Mouse (Mus musculus): ENCODE measurements around the gene Col7a1.

The Col7a1 gene

DNA sequence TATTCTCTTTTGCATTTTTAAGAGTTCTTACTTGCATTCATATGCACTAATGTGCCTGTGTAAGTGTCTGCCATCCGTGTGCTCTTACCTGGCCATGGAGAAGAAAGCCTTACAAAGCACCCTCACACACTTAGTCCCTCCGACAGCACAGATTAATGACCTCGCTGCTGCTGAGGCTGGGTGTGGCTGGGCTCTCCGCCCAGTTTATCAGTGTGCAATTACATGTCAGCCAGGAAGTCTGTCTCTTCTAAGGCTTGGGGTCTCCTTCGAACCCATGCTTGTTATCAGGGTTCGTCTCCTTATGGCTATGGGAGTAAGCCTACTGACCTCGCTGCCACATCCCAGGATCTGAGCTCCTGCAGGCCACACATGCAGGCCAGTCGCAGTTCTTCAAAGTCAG is 62.0 kb downstream of the Col7a1 start:
- H3K4me1 ChIP-seq (replicated peaks; ENCODE audit: low read depth, low read length), result 0 out of 2 replicates have a peak, but pooled peaks cover 4% of the 10 kb centered on the region
- TF ChIP-seq NANOG (IDR thresholded peaks at IDR 0.05; ENCODE audit: borderline replicate concordance, low read length) (no peak), POU5F1 (IDR thresholded peaks at IDR 0.05; ENCODE audit: borderline replicate concordance, low read length) (no peak), CTCF (conservative IDR thresholded peaks at IDR 0.05; ENCODE audit: low read length) (no peak)
- no peaks in the 10 kb centered on the region for H3K36me3 ChIP-seq (ENCODE audit: insufficient read depth, low read length)
- H3K27me3 ChIP-seq (ENCODE audit: insufficient read depth, low read length), result no peaks in the 10 kb centered on the region
- H3K9me3 ChIP-seq (ENCODE audit: low read length), result no peaks in the 10 kb centered on the region
- no peak overlapping the region for H3K4me3 ChIP-seq (replicated peaks; ENCODE audit: low read length)

DNA sequence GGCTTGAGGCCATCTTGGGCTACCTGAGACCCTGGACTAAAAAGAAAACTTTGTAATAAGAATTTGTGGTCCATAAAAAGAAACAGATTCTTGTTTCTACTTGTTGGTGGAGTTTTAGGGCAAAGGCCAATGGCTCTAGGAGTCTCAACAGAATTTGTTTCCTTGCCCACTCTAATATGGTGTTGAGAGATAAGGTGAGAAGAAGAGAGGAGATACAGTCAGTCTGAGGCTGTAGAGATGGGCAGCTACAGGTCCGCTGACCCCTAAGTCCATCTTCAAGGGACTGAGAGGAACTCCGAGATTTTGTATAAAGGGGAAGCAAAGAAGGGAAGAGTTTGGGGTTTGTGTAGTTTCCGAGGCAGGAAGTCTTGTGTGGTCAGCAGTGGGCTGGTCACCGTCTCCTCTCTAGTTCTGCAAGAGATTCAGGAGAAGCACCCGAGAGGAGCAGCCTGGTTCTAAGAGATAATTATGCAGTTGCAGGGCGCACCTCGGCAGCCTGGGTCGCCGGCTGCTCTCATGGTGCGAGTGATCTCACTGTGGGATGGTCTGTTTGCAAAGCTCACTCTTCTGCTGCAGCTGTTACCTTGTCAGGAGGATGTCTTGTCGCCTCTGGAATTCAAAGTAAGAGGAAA is 63.7 kb downstream of the Col7a1 start:
- no peak overlapping the region for H3K4me3 ChIP-seq (replicated peaks; ENCODE audit: low read length)
- TF ChIP-seq CTCF (conservative IDR thresholded peaks at IDR 0.05; ENCODE audit: low read length), result no peak
- no peak for TF ChIP-seq POU5F1 (IDR thresholded peaks at IDR 0.05; ENCODE audit: borderline replicate concordance, low read length)
- TF ChIP-seq NANOG (IDR thresholded peaks at IDR 0.05; ENCODE audit: borderline replicate concordance, low read length), result no peak
- no peaks in the 10 kb centered on the region for H3K27me3 ChIP-seq (ENCODE audit: insufficient read depth, low read length)
- no peaks in the 10 kb centered on the region for H3K36me3 ChIP-seq (ENCODE audit: insufficient read depth, low read length)
- no peaks in the 10 kb centered on the region for H3K9me3 ChIP-seq (ENCODE audit: low read length)
- 0 out of 2 replicates have a peak, but pooled peaks cover 4% of the 10 kb centered on the region for H3K4me1 ChIP-seq (replicated peaks; ENCODE audit: low read depth, low read length)

DNA sequence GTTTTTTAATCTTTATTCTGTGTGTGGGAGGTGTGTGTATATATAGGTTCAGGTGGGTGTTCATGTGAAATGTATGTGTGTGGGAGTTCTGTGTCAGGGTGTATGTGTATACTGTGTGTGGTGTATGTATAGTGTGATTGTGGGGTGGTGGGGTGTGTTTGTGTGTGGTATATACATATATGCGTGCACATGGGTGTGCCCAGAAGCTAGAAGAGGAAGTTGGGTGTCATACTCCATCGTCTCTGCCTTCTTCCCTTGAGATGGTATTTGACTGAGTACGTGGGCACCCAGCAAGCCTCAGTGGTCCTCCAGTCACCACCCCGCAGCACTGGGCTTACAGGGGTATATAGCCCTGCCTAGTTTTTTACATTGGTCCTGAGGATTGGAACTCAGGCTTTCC is 68.0 kb downstream of the Col7a1 start:
- no peak overlapping the region for H3K4me3 ChIP-seq (replicated peaks; ENCODE audit: low read length)
- H3K27me3 ChIP-seq (ENCODE audit: insufficient read depth, low read length), result no peaks in the 10 kb centered on the region
- H3K4me1 ChIP-seq (replicated peaks; ENCODE audit: low read depth, low read length), result peaks cover 13% of the 10 kb centered on the region
- no peaks in the 10 kb centered on the region for H3K9me3 ChIP-seq (ENCODE audit: low read length)
- TF ChIP-seq CTCF (conservative IDR thresholded peaks at IDR 0.05; ENCODE audit: low read length) (no peak), NANOG (IDR thresholded peaks at IDR 0.05; ENCODE audit: borderline replicate concordance, low read length) (no peak)
- H3K36me3 ChIP-seq (ENCODE audit: insufficient read depth, low read length), result no peaks in the 10 kb centered on the region

DNA sequence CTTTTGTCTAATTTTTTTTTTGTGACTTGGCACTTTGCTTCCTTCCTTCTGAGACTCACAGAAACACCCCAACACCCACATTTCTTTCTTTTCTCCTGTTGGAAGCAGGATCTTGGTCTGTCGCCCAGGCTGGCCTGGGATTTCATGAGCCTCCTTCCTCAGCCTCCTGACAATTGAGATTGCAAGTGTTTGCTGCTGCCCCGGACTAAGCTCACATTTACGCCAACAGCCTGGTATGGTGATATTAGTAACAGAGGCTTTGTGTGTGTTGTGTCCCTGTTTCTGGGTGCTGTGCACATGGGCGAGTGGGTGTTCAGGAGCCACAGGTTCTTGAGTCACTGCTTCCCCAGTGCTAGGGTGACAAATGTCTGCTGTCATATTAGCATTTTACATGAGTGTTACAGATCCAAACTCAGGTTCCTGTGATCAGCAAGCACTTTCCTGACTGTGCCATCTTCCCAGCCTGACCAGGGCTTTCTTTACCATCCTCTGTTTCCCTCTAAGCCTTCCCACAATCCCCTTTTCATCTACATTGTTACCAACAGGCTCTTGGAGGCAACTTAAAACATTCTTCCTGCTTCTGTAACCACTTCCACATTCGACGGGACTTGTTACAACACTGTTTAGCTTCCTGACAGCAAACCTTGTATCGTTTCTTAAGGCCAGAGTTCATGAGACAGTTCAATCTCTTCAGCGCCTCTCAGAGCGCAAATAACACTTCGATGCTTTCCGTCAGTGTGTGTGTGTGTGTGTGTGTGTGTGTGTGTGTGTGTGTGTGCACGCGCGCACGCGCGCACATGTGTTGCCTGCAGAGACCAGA is 69.7 kb downstream of the Col7a1 start:
- Histone ChIP-seq H3K9me3 (ENCODE audit: low read length) (no peaks in the 10 kb centered on the region), H3K36me3 (ENCODE audit: insufficient read depth, low read length) (no peaks in the 10 kb centered on the region), H3K4me1 (replicated peaks; ENCODE audit: low read depth, low read length) (peaks cover 13% of the 10 kb centered on the region), H3K27me3 (ENCODE audit: insufficient read depth, low read length) (no peaks in the 10 kb centered on the region), H3K4me3 (replicated peaks; ENCODE audit: low read length) (no peak overlapping the region)
- TF ChIP-seq CTCF (conservative IDR thresholded peaks at IDR 0.05; ENCODE audit: low read length) (no peak), NANOG (IDR thresholded peaks at IDR 0.05; ENCODE audit: borderline replicate concordance, low read length) (no peak), POU5F1 (IDR thresholded peaks at IDR 0.05; ENCODE audit: borderline replicate concordance, low read length) (no peak)

DNA sequence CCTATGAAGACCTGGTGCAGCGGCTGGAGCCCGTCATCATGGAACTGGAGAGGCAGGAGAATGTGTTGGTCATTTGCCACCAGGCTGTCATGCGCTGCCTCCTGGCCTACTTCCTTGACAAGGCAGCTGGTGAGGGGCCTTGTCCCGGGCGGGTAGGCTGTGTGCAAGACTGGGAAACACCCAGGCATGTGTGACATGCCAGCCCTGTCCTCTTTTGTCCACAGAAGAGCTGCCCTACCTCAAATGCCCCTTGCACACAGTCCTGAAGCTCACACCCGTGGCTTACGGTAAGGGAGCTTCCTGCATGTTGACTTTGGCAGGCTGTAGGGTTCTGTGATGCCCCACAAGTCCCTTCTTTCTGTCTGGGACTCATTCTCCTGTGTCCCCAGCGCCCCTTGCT is 74.1 kb downstream of the Col7a1 start:
- no peaks in the 10 kb centered on the region for H3K27me3 ChIP-seq (ENCODE audit: insufficient read depth, low read length)
- no peaks in the 10 kb centered on the region for H3K9me3 ChIP-seq (ENCODE audit: low read length)
- no peak for TF ChIP-seq CTCF (conservative IDR thresholded peaks at IDR 0.05; ENCODE audit: low read length)
- TF ChIP-seq POU5F1 (IDR thresholded peaks at IDR 0.05; ENCODE audit: borderline replicate concordance, low read length), result no peak
- TF ChIP-seq NANOG (IDR thresholded peaks at IDR 0.05; ENCODE audit: borderline replicate concordance, low read length), result no peak
- H3K36me3 ChIP-seq (ENCODE audit: insufficient read depth, low read length), result peaks cover 6% of the 10 kb centered on the region; the same call in 1 of the 2 replicates
- H3K4me3 ChIP-seq (replicated peaks; ENCODE audit: low read length), result no peak overlapping the region
- peaks cover 39% of the 10 kb centered on the region for H3K4me1 ChIP-seq (replicated peaks; ENCODE audit: low read depth, low read length)

DNA sequence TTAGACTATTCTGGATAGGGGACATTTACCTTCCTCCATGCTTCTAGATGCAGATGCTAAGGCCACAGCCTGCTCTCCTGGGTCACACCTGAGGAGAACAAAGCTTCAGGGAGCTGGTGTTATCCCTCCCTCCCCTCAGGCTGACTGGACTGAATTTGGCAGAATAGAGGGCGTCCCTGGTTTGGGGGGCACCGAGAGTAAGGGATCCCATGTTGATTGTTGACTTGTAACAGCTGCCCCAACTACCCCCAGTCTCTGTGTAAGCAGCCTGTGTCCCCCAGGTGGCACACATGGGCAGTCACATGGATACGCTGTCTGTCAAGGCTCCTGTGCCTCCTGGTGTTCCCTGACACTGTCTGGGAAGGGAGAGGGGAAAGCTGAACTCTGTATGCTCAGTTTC is 75.0 kb downstream of the Col7a1 start:
- Histone ChIP-seq H3K36me3 (ENCODE audit: insufficient read depth, low read length) (peaks cover 6% of the 10 kb centered on the region; the same call in 1 of the 2 replicates), H3K27me3 (ENCODE audit: insufficient read depth, low read length) (no peaks in the 10 kb centered on the region), H3K4me3 (replicated peaks; ENCODE audit: low read length) (no peak overlapping the region), H3K9me3 (ENCODE audit: low read length) (no peaks in the 10 kb centered on the region), H3K4me1 (replicated peaks; ENCODE audit: low read depth, low read length) (peaks cover 48% of the 10 kb centered on the region)
- no peak for TF ChIP-seq CTCF (conservative IDR thresholded peaks at IDR 0.05; ENCODE audit: low read length)
- TF ChIP-seq NANOG (IDR thresholded peaks at IDR 0.05; ENCODE audit: borderline replicate concordance, low read length), result no peak
- TF ChIP-seq POU5F1 (IDR thresholded peaks at IDR 0.05; ENCODE audit: borderline replicate concordance, low read length), result no peak

DNA sequence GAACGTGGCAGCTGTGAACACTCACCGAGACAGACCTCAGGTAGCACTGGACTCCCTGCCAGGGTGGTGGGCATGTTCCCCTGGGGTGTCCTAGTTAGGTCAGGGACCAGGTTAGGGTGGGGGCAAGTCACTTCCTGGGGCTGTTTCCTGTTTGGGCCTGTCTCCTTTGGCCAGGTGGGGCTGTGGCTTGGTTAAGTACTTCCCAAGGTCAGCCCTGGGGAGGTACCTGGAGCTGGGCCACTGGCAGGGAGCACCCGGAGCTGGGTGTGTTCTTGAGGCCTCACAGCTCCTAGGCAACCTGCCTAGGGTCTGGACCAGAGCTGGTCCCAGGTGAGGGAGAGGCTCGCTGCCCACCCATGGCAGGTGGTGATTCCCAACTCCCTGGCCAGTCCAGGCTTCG is 75.5 kb downstream of the Col7a1 start:
- Histone ChIP-seq H3K4me1 (replicated peaks; ENCODE audit: low read depth, low read length) (peaks cover 50% of the 10 kb centered on the region), H3K36me3 (ENCODE audit: insufficient read depth, low read length) (peaks cover 6% of the 10 kb centered on the region; the same call in 1 of the 2 replicates), H3K27me3 (ENCODE audit: insufficient read depth, low read length) (no peaks in the 10 kb centered on the region), H3K4me3 (replicated peaks; ENCODE audit: low read length) (no peak overlapping the region), H3K9me3 (ENCODE audit: low read length) (no peaks in the 10 kb centered on the region)
- TF ChIP-seq NANOG (IDR thresholded peaks at IDR 0.05; ENCODE audit: borderline replicate concordance, low read length), result no peak
- no peak for TF ChIP-seq POU5F1 (IDR thresholded peaks at IDR 0.05; ENCODE audit: borderline replicate concordance, low read length)
- no peak for TF ChIP-seq CTCF (conservative IDR thresholded peaks at IDR 0.05; ENCODE audit: low read length)

DNA sequence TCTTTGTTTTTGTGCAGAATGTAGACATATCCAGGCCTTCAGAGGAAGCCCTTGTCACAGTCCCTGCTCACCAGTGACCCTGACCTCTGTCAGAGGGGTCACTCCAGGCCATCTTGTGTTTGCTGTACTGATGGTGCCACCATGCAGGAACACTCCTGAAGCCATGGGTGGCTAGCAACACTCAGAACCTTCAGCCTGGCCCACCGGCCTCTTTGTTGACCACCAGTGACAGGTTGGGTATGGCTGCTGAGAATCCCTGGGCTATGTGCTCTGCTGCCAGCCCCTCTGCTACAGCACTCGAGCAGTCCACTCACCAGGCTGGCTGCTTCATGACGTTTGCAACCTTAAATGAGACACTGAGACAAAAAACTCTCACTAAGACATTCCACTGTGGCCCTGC is 76.9 kb downstream of the Col7a1 start:
- Histone ChIP-seq H3K4me3 (replicated peaks; ENCODE audit: low read length) (no peak overlapping the region), H3K4me1 (replicated peaks; ENCODE audit: low read depth, low read length) (peaks cover 43% of the 10 kb centered on the region), H3K27me3 (ENCODE audit: insufficient read depth, low read length) (no peaks in the 10 kb centered on the region), H3K36me3 (ENCODE audit: insufficient read depth, low read length) (peaks cover 6% of the 10 kb centered on the region; the same call in 1 of the 2 replicates), H3K9me3 (ENCODE audit: low read length) (no peaks in the 10 kb centered on the region)
- TF ChIP-seq POU5F1 (IDR thresholded peaks at IDR 0.05; ENCODE audit: borderline replicate concordance, low read length), result no peak
- TF ChIP-seq NANOG (IDR thresholded peaks at IDR 0.05; ENCODE audit: borderline replicate concordance, low read length), result no peak
- no peak for TF ChIP-seq CTCF (conservative IDR thresholded peaks at IDR 0.05; ENCODE audit: low read length)

Measured in E14TG2a.4 (cell line).